Mouse (Mus musculus): Measurements from ENCODE around the gene Rtn4rl2. TPM values are rescaled to one million over a fixed set of nuclear protein-coding genes. Genes with fewer than 3 reads are reported as not detected.
A peak's percentile ranks its signal among the peaks of the same experiment; 100 is the strongest.
"Not testable (repeated sequence)": the region's sequence is repeated elsewhere in the genome, so short reads cannot be mapped to it uniquely, and the experiment has no call there.

The Rtn4rl2 gene
- 10 to 100 TPM; 92.2 to 95.0 TPM for total RNA-seq (2021)
- long read RNA-seq, experiment 1, transcript Rtn4rl2-203 (3 exons, 1,303 nt) = major isoform, 73 of 108 reads
- long read RNA-seq, experiment 1, partial matches to known transcripts = 13 of 108 reads
- long read RNA-seq, experiment 1, other reads (novel, unspliced or antisense) = 22 of 108 reads
- long read RNA-seq, experiment 2, transcript Rtn4rl2-203 (3 exons, 1,303 nt) = major isoform, 67 of 94 reads
- long read RNA-seq, experiment 2, partial matches to known transcripts = 5 of 94 reads
- long read RNA-seq, experiment 2, other reads (novel, unspliced or antisense) = 22 of 94 reads

DNA sequence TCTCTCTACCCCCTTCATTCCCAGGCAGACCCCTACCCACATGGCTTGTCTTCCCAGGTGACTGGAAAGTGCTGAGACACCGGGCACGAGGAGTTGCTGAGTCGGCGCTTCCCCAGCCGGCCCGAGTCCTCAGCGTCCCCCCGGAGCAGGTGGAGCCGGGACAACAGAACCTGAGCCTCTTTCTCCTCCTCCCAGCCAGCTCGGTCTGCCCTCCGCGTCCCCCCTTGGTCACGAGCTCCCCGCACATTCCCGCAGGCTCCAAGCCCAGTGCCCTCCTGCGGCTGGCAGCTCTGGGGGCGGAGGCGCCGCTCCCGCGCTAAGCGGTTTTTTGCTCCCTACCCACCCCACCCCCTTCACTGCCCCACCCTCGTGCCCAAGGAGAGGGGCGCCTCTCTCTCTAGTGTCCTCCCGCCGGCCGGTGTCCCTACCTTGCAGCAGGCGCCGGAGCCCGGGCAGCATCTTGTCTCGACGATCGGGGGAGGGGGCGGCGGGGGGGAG lies at the start of gene Rtn4rl2:
Rtn4rl2 (minus strand) TSS at position 477 of the 498 bp plus-strand sequence.
- DNase-seq (ENCODE audit: low spot score in 2 of 2) = peak in 1 of 2 experiments; percentile 39
- intact Hi-C loops (cut with DNase I) = loop anchor here (5.0 kb wide), 1 partner anchor 121 kb away; no protein-coding TSS in a partner anchor

DNA sequence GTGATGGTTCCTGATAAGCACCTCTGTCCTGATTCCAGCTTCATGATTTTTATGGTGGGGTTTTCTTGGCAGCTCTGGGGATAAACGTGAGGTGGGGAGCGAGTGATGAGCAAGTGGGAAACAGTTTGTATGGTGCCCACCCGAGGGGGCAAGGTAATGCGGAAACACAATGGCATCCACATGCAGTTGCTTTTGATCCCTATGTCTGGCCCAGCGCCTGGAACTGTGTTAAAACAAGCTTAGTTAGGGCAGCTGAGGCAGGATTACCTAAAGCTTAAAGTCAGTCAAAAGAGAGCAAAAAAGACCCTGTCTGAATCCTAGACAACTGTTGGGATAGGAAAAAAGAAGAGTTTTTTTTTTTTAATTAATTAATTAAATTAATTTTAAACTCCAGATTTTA lies 48.6 kb upstream of the Rtn4rl2 start:
- no peak for DNase-seq (ENCODE audit: low spot score in 2 of 2)
- intact Hi-C loops (cut with DNase I) = no loop called here

- DNase-seq (ENCODE audit: low spot score in 2 of 2) = no peak
- intact Hi-C loops (cut with DNase I) = no loop called here
These were observed 48.1 kb upstream of the Rtn4rl2 start for GRCm38 (mm10) chr2:84934649-84935007.

- intact Hi-C loops (cut with DNase I) = no loop called here
- DNase-seq (ENCODE audit: low spot score in 2 of 2) = no peak
These were observed 47.6 kb upstream of the Rtn4rl2 start for GRCm38 (mm10) chr2:84933992-84934648.

DNA sequence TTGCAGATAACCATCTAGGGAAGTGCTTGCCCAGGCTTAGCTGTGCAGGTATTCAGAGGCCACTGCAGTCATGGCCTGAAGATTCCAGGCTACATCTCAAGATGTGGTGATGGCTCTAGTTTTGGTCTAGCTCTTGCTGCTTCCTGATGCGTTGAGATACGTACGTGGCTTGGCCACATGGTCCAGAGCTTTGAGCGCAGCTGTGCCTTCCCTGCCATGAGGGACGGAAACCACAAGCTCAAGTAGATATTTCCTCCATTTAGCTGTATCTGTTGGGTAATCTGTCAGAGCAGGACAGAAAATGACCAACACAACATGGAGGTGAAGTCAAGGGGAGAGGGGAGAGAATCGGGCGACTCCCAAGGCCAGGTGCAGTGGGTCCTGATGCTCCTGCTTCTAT lies 43.7 kb upstream of the Rtn4rl2 start:
- DNase-seq (ENCODE audit: low spot score in 2 of 2) = no peak
- intact Hi-C loops (cut with DNase I) = no loop called here

GRCm38 (mm10) chr2:84919601-84920108 lies 33.1 kb upstream of the Rtn4rl2 start:
- intact Hi-C loops (cut with DNase I) = no loop called here

GRCm38 (mm10) chr2:84918188-84918587 lies 31.7 kb upstream of the Rtn4rl2 start:
- no peak for DNase-seq (ENCODE audit: low spot score in 2 of 2)
- intact Hi-C loops (cut with DNase I) = no loop called here

More at GRCm38 (mm10) chr2:84919601-84920108, 33.1 kb upstream of the Rtn4rl2 start:
- no peak for DNase-seq (ENCODE audit: low spot score in 2 of 2)

GRCm38 (mm10) chr2:84916548-84917320 lies 30.2 kb upstream of the Rtn4rl2 start:
- no peak for DNase-seq (ENCODE audit: low spot score in 2 of 2)
- intact Hi-C loops (cut with DNase I) = no loop called here

DNA sequence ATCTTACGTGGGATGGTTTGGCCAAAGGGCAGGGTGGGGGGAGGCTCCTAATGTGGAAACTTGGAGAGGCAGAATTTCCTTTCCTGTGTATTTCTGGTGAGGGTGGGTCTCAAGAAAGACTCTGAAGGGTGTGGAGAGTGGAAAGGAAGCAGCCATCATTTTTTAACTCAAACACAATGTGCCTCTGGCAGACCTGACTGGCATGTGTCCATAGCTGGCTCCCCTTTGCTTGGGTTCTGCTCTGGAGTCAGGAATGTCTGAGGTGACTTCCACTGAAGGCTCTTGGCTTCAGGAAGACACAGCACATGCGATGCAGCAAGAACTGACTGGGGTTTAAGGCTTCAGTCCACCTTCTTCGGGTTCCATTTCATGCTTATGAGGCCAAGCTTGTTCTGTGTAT lies 28.8 kb upstream of the Rtn4rl2 start:
- intact Hi-C loops (cut with DNase I) = no loop called here
- DNase-seq (ENCODE audit: low spot score in 2 of 2) = no peak

GRCm38 (mm10) chr2:84913881-84914280 lies 27.4 kb upstream of the Rtn4rl2 start:
- DNase-seq (ENCODE audit: low spot score in 2 of 2) = no peak
- intact Hi-C loops (cut with DNase I) = no loop called here

- intact Hi-C loops (cut with DNase I) = no loop called here
- DNase-seq (ENCODE audit: low spot score in 2 of 2) = no peak
These were observed 26.2 kb upstream of the Rtn4rl2 start for GRCm38 (mm10) chr2:84912722-84913121.

DNA sequence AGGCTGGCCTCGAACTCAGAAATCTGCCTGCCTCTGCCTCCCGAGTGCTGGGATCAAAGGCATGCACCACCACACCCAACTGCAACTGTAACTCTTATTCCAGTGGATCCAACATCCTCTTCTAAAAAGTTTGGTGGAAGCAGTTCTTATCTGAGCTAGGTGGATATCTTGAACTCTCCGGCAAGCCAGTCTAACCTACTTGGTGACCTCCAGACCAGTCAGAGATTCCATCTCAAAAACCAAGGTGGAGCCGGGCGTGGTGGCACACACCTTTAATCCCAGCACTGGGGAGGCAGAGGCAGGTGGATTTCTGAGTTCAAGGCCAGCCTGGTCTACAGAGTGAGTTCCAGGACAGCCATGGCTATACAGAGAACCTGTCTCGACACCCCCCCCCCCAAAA lies 10.2 kb upstream of the Rtn4rl2 start:
- DNase-seq (ENCODE audit: low spot score in 2 of 2); intact Hi-C loops (cut with DNase I): not testable (repeated sequence)

DNA sequence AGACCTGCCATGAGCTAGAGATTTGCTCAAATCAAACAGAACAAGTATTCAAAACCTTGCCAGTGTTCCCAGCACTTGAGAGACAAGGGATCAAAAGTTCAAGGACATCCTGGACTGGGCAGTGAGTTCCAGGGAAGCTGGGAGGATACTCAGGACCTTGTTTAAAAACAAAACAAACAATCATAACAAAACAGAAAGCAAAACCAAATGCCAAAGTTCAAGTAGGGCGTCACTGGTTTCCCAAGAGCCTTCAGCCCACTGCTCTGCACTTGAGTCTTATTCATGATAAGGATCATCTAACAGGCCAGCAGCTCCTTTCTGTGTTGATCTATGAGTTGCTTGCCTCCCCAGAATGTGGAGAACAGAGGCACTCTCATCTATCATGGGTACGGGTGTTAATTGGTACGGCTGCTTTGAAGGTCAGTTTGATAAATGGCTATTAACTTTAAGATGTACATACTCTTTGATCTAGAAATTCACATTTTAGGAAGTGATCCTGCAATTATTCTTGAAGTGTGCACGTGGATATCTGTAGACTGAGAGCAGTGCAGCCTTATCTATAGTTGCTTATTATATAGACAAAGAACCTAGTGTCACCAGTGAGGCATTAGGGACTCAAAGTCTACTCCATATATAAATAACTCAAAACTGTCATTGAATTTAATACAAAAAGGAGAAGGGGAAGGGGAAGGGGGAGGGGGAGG lies 9.1 kb upstream of the Rtn4rl2 start:
- intact Hi-C loops (cut with DNase I) = no loop called here

DNA sequence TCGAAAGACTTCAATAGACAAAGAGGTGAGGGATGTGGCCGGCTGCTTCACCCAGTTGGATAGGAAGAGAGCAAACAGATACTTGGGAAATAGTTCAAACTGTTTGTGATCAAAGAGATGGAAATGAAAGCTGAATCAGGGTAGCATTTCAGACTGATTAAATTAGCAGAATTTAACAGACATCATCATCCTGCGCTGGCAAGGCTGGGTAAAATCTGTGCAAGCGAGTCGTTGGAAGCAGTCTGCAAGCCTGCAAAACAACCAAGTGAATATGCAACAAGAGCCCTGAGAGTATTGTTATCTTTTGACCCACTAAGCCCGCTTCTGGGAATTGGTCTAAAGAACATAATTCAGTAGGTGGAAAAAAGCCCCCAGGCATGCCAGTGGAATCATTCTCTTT lies 6.8 kb upstream of the Rtn4rl2 start:
- intact Hi-C loops (cut with DNase I) = no loop called here
- DNase-seq (ENCODE audit: low spot score in 2 of 2) = no peak

More for the DNA sequence above, 9.1 kb upstream of the Rtn4rl2 start:
- no peak for DNase-seq (ENCODE audit: low spot score in 2 of 2)

- intact Hi-C loops (cut with DNase I) = loop anchor here (1.0 kb wide), 1 partner anchor 59 kb away; no protein-coding TSS in a partner anchor
- DNase-seq (ENCODE audit: low spot score in 2 of 2) = peak in 1 of 2 experiments; percentile 84
These were observed 3.5 kb upstream of the Rtn4rl2 start for GRCm38 (mm10) chr2:84890045-84890340.

GRCm38 (mm10) chr2:84889316-84890044 lies 3.0 kb upstream of the Rtn4rl2 start:
- intact Hi-C loops (cut with DNase I) = loop anchor here (1.0 to 5.0 kb wide), 3 partner anchors 21 to 118 kb away; no protein-coding TSS in a partner anchor
- no peak for DNase-seq (ENCODE audit: low spot score in 2 of 2)

GRCm38 (mm10) chr2:84888657-84889315 lies 2.3 kb upstream of the Rtn4rl2 start:
- peak; percentile 83 to 87 for DNase-seq (ENCODE audit: low spot score in 2 of 2)
- intact Hi-C loops (cut with DNase I) = loop anchor here (2.0 to 5.0 kb wide), 2 partner anchors 20 to 119 kb away; no protein-coding TSS in a partner anchor
